Mouse (Mus musculus) liver, embryonic 15.5 days (tissue): ENCODE measurements at regions not wholly inside any gene's neighbourhood (a gene's known extent, or its start where the extent isn't known, plus 50 kb on each side); places are given as distances from the start of the nearest gene placed in this dataset.

Experiments
- ATAC-seq: fragments of 200-750 bp; cut with Nextera tagmentation; 2 replicates; pipeline ENCODE4 v1.8.0; 2017; ENCODE audit warnings: moderate number of reproducible peaks, mild to moderate bottlenecking, moderate library complexity; ENCODE audit not compliant: insufficient read depth
- H3K27ac ChIP-seq: fragments of 300-500 bp; sonication (generic); replicated peaks from 2 replicates; pipeline ENCODE4 v1.5.1; 2015; ENCODE audit warnings: mild to moderate bottlenecking, inconsistent platforms
- H3K27me3 ChIP-seq: fragments of 300-500 bp; sonication (generic); 2 replicates; pipeline ENCODE4 v1.6.1; 2015; ENCODE audit warnings: mild to moderate bottlenecking, inconsistent platforms
- H3K36me3 ChIP-seq: fragments of 300-500 bp; sonication (generic); replicated peaks from 2 replicates; pipeline ENCODE4 v1.6.1; 2015; ENCODE audit warnings: moderate library complexity, mild to moderate bottlenecking, inconsistent platforms
- H3K4me1 ChIP-seq: fragments of 300-500 bp; sonication (generic); replicated peaks from 2 replicates; pipeline ENCODE4 v1.6.1; 2015; ENCODE audit warnings: inconsistent platforms
- H3K4me2 ChIP-seq: fragments of 300-500 bp; sonication (generic); 2 replicates; pipeline ENCODE4 v1.6.1; 2015; ENCODE audit warnings: moderate library complexity, mild to moderate bottlenecking, inconsistent platforms
- H3K4me3 ChIP-seq: fragments of 300-500 bp; sonication (generic); replicated peaks from 2 replicates; pipeline ENCODE4 v1.5.1; 2015; ENCODE audit warnings: mild to moderate bottlenecking, inconsistent platforms
- H3K9ac ChIP-seq: fragments of 300-500 bp; sonication (generic); 2 replicates; pipeline ENCODE4 v1.6.1; 2015; ENCODE audit warnings: moderate library complexity, mild to moderate bottlenecking, inconsistent platforms
- H3K9me3 ChIP-seq: fragments of 300-500 bp; sonication (generic); replicated peaks from 2 replicates; pipeline ENCODE4 v1.6.1; 2016; ENCODE audit warnings: inconsistent platforms
- WGBS: fragments of 180-500 bp; shearing (Covaris S2); methylation state at CpG from one replicate; pipeline ENCODE4 v1.1.7; 2015; ENCODE audit warnings: mixed read lengths; ENCODE audit not compliant: insufficient replicate concordance; 5-methylcytosine and 5-hydroxymethylcytosine counted together

DNA sequence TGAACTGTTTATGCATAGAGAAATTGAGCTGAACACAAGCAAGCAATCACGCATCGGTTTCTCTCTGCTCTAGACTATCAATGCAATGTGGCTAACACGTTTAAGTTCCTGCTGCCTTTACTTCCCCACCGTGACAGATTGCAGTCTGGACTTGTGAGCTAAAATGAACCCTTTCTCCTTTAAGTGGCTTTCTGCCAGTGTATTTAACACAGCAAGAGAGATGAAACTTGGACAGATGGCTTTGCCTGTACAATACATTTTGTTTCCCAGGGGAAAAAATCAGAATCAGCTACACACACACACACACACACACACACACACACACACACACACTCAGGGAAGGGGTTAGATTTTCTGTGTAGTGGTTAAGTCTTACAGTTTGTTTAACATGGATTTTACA, 206.8 kb downstream of the Sp3 start:
- no peaks in the 10 kb centered on the region for H3K4me1 ChIP-seq
- H3K27me3 ChIP-seq: no peaks in the 10 kb centered on the region
- 61% methylated on average over 4 of the region's 4 CpGs for WGBS
- H3K4me3 ChIP-seq: no peak overlapping the region
- no peak overlapping the region for H3K27ac ChIP-seq
- H3K9ac ChIP-seq: no peak overlapping the region
- H3K9me3 ChIP-seq: no peaks in the 10 kb centered on the region
- no peaks in the 10 kb centered on the region for H3K36me3 ChIP-seq
- no peak overlapping the region for H3K4me2 ChIP-seq
- ATAC-seq: no peak

DNA sequence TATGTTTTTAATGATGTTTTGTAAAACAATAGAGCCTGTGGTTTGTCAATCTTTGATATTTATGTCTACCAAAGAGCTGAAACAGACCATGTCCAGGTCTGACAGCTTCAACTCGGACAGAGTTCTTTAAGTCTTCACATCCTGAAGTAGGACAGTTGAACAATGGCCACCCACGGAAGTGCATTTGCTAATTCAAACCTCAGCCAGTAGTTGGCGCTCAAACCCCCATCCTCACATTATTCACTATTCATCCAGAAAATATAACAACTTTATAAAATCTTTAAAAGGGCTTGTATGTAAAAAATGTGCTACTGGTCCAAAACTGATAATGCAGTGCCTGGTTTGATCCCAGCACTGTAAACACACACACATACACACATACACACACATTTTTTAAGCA, 202.9 kb downstream of the Sp3 start:
- no peak overlapping the region for H3K9ac ChIP-seq
- H3K4me2 ChIP-seq: no peak overlapping the region
- no peak overlapping the region for H3K27ac ChIP-seq
- H3K36me3 ChIP-seq: no peaks in the 10 kb centered on the region
- no peaks in the 10 kb centered on the region for H3K27me3 ChIP-seq
- H3K4me3 ChIP-seq: no peak overlapping the region
- no peaks in the 10 kb centered on the region for H3K9me3 ChIP-seq
- no peak for ATAC-seq
- H3K4me1 ChIP-seq: peaks cover 4% of the 10 kb centered on the region; the same call in 1 of the 2 replicates
- 25% methylated on average over 3 of the region's 3 CpGs for WGBS

DNA sequence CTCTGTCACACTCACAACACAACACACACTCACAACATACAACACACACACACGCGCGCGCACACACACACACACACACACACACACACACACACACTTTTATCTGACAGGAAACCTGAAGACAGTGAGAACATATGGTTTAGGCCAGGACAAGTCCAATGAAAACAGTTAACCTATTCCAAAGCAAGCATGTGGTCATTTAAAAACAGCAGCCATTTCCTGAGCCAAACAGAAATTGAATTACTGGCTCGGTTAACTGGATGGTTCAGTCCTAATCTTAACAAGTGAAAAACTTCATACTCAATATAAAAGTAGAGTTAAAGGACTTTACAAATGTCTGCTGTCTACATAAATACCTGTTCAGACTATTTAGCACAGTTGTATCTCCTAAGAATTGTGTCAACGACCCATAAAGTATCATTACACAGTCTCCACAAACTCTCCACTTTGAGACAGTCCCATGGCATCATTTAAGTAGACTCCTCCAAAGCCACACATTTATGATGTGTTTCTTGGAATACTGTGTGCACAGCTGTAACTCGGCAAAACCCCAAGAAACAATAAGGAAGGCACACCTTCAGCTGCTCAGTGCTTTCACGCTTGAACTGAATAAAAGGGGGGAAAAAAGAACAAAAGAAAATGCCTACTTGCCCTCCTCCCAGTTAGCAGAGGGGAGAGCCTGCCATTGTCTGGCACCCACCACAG, 202.3 kb downstream of the Sp3 start:
- Histone ChIP-seq H3K4me3 (no peak overlapping the region), H3K4me2 (no peak overlapping the region), H3K36me3 (no peaks in the 10 kb centered on the region), H3K9me3 (no peaks in the 10 kb centered on the region), H3K4me1 (peaks cover 4% of the 10 kb centered on the region; the same call in 1 of the 2 replicates), H3K27ac (no peak overlapping the region), H3K27me3 (no peaks in the 10 kb centered on the region), H3K9ac (no peak overlapping the region)
- ATAC-seq: no peak
- 73% methylated on average over 8 of the region's 8 CpGs for WGBS

DNA sequence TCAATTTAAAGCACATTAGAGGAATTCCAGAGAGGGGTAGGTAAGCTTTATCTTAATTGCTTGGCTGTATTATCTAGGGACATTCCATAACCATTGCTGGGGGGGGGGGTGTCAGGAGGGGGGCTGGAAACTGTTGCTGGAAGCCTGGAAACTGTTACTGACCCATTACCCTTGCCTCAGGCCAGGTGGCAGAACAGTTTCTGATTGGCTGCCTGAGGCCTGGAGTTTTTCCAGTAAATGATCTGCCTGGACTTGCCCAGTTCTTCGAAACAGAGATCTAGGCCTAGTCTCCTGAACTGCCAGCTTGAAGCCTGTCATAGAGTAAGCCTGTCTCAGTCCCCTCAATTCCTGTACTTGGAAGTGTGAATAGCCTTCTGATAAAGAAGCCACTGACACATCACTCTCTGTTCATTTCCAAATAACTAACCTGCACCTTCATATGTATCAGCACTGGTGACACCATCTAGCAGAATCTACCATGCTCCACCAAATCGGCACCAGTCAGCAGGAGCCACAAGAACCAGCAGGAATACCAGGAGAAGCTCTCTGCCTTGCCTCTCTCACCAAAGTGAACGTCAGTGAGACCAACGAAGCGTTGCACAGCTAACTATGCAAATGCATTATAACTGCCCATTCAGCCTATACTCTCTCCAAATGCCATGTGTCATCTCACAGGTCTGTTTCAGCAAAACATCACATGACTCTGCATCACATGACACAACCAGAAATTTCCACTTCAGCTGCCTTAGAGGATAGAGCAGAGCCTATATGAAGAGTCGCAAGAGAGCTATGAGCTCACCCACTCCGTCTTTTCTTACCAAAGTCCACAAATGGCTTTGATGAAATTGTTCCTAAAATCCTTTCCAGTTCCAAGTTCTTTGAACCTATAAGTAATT, 200.7 kb downstream of the Sp3 start:
- Histone ChIP-seq H3K4me3 (no peak overlapping the region), H3K27ac (no peak overlapping the region), H3K9me3 (no peaks in the 10 kb centered on the region), H3K4me2 (no peak overlapping the region), H3K4me1 (peaks cover 4% of the 10 kb centered on the region; the same call in 1 of the 2 replicates), H3K9ac (no peak overlapping the region), H3K36me3 (no peaks in the 10 kb centered on the region), H3K27me3 (no peaks in the 10 kb centered on the region)
- ATAC-seq: no peak
- 74% methylated on average over 7 of the region's 7 CpGs for WGBS

DNA sequence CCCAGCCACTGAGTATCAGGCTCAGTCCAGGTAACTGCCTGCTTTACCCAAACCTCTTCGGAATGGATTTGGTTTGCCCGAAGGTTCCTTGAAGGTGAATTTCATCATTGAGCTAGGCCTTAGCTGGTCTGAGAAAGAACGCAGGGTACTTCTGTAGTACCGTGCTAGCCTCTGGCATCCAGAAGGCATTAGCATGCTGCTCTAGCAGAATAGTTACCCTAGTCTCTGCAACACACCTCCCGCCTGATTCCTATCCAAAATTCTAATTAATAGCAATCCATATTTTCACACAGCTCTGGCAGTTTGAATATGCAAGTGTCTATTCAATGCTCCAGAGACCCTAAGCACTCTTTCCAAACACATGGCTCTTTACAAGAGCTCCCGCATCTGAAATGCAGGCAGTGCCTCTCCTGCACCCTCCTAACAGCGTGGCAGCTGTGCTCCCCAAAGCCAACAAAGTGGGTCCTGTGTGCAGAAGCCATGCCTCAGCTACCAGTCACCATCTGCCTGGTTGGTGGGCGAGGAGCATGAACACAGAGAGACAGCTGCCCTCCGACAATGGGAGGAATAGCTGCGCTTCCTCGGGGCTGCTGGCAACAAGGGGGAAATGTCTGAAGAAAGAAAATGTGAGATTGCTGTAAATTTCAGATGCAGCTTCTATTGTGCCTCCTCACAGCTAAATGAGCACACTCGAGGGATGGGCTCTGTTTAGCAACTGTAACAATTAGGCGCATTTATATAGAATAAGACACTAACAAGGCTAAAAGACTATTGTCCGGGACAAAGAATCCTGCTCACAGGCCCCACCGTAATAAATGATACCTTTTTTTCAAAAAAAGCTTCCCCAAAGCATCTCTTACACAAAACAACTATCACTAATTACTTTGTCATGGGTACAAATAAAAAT, 198.6 kb downstream of the Sp3 start:
- no peak overlapping the region for H3K4me3 ChIP-seq
- ATAC-seq: no peak
- H3K27me3 ChIP-seq: no peaks in the 10 kb centered on the region
- no peak overlapping the region for H3K27ac ChIP-seq
- H3K36me3 ChIP-seq: no peaks in the 10 kb centered on the region
- 67% methylated on average over 15 of the region's 15 CpGs for WGBS
- H3K4me2 ChIP-seq: no peak overlapping the region
- H3K9me3 ChIP-seq: no peaks in the 10 kb centered on the region
- H3K9ac ChIP-seq: no peak overlapping the region
- H3K4me1 ChIP-seq: peaks cover 4% of the 10 kb centered on the region; the same call in 1 of the 2 replicates

DNA sequence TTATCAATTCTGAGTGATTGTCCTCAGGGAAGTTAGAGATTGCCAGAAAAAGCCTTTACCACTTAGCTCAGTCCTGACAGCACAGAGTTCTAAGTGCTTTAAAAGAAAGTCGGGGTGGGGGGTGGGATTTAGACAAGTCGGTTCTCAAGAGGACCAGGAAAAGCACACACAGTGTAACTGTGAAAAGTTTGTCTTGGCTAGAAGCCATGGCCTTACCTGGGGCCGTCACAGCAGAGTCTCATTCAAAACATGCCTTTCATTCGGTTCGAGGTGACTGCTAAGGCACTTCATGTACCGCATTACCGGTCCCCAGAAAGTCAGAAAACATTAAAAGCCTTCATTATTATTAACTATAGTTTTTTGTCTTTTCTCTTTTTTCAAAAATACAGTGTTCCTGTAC, 197.9 kb downstream of the Sp3 start:
- Histone ChIP-seq H3K27me3 (no peaks in the 10 kb centered on the region), H3K36me3 (no peaks in the 10 kb centered on the region), H3K9ac (no peak overlapping the region), H3K4me1 (peaks cover 4% of the 10 kb centered on the region; the same call in 1 of the 2 replicates), H3K4me3 (no peak overlapping the region), H3K27ac (0 out of 2 replicates have a peak overlapping the region, but pooled peaks have one; percentile 2), H3K9me3 (no peaks in the 10 kb centered on the region), H3K4me2 (no peak overlapping the region)
- 61% methylated on average over 7 of the region's 7 CpGs for WGBS
- no peak for ATAC-seq

DNA sequence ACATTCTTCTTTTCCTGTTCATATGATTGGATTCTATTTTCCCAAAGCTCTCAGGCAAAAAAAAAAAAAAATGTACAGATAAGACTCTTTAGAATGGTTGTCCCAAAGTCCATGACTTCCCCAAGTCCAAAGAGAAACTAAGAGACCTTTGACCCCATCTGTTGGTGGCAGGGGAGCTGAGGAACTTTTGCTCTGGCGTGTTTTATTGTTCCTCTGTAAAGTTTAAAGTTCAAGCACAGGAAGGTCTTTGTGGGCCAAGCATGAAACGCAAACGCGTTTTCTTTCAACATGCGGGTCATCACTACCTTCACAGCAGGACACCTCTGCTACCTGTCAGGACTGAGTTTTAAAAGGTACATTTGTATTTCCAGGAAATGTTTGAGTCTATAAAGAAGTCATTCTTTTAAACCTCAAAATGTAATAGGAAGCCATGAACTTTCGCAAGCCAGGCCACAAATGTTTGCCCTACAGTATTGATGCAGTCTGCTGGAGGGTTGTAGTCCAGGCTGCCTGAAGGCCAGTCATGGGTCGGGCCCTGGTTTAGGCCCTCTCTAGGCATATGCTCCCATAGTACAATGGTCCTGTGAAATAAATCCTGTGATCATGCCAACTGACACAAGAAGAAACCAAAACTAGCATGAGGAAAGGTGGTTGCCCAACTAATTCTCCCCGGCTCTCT, 194.7 kb downstream of the Sp3 start:
- ATAC-seq: peak; percentile 87
- Histone ChIP-seq H3K27me3 (no peaks in the 10 kb centered on the region), H3K36me3 (no peaks in the 10 kb centered on the region), H3K4me1 (peaks cover 4% of the 10 kb centered on the region; the same call in 1 of the 2 replicates), H3K4me3 (no peak overlapping the region), H3K27ac (peak overlapping the region; percentile 51), H3K4me2 (no peak overlapping the region), H3K9me3 (no peaks in the 10 kb centered on the region), H3K9ac (no peak overlapping the region)
- whole genome bisulfite sequencing: 69% methylated on average over 8 of the region's 8 CpGs

DNA sequence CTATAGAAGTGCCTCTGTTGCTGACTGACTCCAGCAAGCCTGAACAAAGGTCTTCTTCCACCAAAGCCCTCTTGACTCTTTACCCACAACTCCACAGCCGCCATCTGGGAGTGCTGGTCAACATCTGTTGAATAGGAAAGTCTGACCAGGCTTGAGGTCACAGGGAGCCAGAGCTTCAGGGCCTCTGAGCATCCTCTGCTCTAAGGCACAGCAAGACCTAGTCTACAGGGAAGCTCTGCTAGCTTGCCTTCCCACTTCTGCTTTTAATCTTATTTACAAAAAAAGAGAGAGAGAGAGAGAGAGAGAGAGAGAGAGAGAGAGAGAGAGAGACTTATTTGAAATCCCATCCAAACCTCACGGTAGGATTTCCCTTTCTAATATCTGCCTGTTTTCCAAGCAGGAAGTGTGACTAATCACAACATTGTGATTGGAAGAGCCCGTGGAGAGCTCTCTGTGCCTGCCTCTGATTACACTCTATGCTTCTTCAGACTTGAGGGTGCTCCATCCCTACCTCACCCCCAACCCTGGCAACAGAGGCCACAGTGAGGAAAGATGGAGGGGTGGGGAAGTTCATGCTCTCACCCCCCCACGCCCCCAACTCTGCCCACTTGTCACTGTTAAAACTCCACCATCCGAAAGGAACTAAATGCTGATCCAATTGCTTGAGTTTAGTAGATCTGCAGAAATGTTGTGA, 194.1 kb downstream of the Sp3 start:
- Histone ChIP-seq H3K9ac (no peak overlapping the region), H3K27me3 (no peaks in the 10 kb centered on the region), H3K4me1 (peaks cover 4% of the 10 kb centered on the region; the same call in 1 of the 2 replicates), H3K4me2 (no peak overlapping the region), H3K4me3 (no peak overlapping the region), H3K36me3 (no peaks in the 10 kb centered on the region), H3K9me3 (no peaks in the 10 kb centered on the region), H3K27ac (peak overlapping the region; percentile 51)
- WGBS: 30% methylated on average over 5 of the region's 5 CpGs
- no peak for ATAC-seq

DNA sequence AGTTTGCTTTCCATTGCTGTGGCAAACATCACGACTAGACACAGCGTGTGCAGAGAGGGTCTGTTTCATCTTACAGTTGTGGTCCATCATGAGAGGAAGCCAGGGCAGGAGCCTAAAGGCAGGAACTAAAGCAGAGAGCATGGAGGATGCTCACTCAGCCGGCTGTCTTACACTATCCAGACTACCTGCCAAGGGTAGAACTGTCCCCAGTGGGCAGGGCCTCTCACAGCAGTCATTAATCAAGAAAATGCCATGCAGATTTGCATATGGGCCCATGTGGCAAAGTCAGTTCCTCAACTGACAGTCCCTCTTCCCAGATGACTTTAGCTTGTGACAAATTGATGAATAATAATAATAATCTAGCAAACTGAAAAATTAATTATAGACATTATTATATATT, 192.6 kb downstream of the Sp3 start:
- H3K4me3 ChIP-seq: no peak overlapping the region
- no peak overlapping the region for H3K9ac ChIP-seq
- H3K9me3 ChIP-seq: no peaks in the 10 kb centered on the region
- ATAC-seq: no peak
- H3K36me3 ChIP-seq: no peaks in the 10 kb centered on the region
- H3K27me3 ChIP-seq: 0 out of 2 replicates have a peak, but pooled peaks cover 4% of the 10 kb centered on the region
- 55% methylated on average over 3 of the region's 3 CpGs for WGBS
- no peaks in the 10 kb centered on the region; the same call in 1 of the 2 replicates for H3K4me1 ChIP-seq
- H3K4me2 ChIP-seq: no peak overlapping the region
- no peak overlapping the region for H3K27ac ChIP-seq

DNA sequence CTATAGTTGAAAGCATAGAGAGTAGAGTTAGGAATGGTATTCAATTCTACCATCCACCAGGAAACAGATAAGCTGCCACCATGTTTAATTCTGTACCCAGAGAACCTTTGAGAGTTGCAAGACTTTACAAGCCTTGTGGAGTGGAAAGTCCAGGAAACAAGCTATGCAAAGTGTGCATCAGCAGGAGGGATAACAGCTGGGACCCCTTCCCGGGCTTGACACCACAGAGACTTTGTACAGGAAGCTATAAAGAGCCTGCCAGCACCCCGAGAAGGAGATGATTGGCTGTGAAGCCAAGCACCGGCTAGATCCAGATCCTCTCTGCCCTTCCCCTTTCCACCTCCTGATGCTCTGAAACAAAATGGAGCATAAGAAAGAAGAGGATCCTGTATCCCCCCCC, 188.8 kb downstream of the Sp3 start:
- Histone ChIP-seq H3K27me3 (0 out of 2 replicates have a peak, but pooled peaks cover 4% of the 10 kb centered on the region), H3K4me3 (no peak overlapping the region)
- 34% methylated on average over 3 of the region's 3 CpGs for WGBS

More for the DNA sequence above, 188.8 kb downstream of the Sp3 start:
- Histone ChIP-seq H3K9me3 (no peaks in the 10 kb centered on the region), H3K4me1 (no peaks in the 10 kb centered on the region; the same call in 1 of the 2 replicates), H3K9ac (no peak overlapping the region), H3K27ac (no peak overlapping the region), H3K36me3 (no peaks in the 10 kb centered on the region), H3K4me2 (no peak overlapping the region)
- ATAC-seq: no peak
